Mouse (Mus musculus) mouse trophoblast stem cell (cell line): ENCODE results near the gene Harbi1.
"Not testable (repeated sequence)": the region's sequence is repeated elsewhere in the genome, so short reads cannot be mapped to it uniquely, and the experiment has no call there.

Experiments
- in situ Hi-C, 2 experiments: fragments of 300-500 bp; cut with MseI, MboI; formaldehyde crosslinking; loops; 2 replicates in 1 of 2; 3 replicates in 1 of 2; pipeline ENCODE4 v1.15.1; 2025

Harbi1 gene

GRCm38 (mm10) chr2:91714921-91715320 lies 4.3 kb downstream of the Harbi1 start:
- in situ Hi-C loops, result no loop called here

DNA sequence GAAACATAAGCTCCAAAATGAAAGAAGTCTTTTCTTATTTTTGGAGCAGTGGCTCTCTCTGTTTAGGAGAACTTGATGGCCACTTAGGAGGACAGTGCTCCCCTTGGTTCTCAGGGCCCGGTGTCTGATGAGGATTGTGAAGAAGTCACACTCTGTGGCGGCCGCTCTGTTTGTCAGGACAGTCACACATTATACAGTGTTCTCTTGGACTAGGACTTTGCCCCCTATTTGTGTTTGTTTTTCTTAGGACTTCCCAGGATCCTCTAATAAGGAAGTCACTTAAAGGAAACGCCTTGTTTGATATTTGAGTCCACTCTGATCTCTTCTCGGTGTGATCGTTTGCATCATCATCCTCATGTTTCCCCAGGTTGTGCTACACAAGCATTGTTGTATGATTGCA lies 7.6 kb downstream of the Harbi1 start:
- in situ Hi-C loops, result no loop called here

GRCm38 (mm10) chr2:91723382-91723781 lies 12.7 kb downstream of the Harbi1 start:
- in situ Hi-C loops, result no loop called here

DNA sequence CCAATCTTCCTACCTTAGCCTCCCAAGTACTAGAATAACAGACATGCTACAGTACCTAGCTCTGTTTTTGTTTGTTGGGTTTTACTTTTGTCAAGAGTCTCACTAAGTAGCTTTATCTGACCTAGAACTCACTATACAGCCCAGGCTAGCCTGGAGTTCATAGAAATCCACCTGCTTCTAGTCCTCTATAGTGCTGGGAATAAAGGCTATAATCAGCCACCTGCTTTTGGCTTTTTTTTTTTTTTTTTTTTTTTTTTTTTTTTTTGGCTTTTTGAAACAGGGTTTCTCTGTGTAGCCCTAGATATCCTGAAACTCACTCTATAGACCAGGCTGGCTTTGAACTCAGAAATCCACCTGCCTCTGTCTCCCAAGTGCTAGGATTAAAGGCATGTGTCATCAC lies 13.3 kb downstream of the Harbi1 start:
- in situ Hi-C loops, result no loop called here

DNA sequence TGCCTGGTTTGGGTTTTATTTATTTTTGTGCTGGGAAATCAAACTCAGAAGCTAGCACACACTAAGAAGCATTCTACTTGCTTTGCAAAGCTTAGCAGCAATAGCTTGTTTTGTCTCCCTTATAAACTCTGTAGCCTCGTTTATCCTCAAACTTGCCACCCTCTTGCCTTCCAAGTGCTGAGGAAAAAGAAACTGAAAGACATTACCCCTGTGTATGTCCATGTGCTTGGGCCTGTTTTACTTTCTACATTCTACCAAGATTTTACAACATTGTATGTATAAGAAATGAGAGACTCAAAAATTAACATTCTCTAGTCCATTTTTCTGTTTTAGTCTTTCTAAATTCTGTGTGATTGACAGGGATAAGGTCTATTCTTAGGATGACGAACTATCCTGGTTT lies 14.1 kb downstream of the Harbi1 start:
- in situ Hi-C loops, result no loop called here

DNA sequence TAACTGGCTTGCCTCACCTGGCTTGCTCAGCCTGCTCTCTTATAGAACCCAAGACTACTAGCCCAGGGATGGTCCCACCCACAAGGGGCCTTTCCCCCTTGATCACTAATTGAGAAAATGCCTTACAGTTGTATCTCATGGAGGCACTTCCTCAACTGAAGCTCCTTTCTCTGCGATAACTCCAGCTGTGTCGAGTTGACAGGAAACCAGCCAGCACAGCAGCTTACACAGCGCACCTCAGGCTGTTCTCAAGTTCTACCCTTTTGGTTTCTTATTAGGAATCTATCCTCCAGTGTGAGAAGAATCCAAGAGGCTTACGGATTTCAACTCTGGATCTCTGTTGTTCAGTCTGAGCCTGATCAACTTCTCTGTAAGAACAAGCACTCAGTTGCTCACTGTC lies 14.8 kb downstream of the Harbi1 start:
- in situ Hi-C loops, result not testable (repeated sequence)

DNA sequence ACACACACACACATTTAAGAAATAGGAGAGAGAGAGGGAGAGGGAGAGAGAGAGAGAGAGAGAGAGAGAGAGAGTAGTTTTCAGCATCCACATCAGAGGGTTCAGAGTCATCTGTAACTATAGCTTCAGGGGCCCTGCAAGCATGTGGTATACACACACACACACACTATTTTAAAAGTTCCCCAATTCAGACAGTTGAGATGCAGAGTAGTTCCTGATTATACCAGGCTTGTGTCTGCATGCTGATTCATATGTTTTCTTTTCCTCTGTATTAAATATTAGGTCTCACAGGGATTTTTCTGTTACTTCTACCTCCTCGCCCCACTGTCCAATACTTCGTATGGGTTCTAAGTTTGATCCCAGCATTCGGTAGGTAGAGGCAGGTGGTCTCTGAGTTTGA lies 16.4 kb downstream of the Harbi1 start:
- in situ Hi-C loops, result no loop called here

GRCm38 (mm10) chr2:91729571-91729970 lies 18.9 kb downstream of the Harbi1 start:
- in situ Hi-C loops, result no loop called here

- in situ Hi-C loops, result no loop called here
These were observed 19.5 kb downstream of the Harbi1 start, which contains the start of gene Ambra1 for GRCm38 (mm10) chr2:91729971-91730821. Gene Ambra1 (plus strand): TSS chr2:91730134.

DNA sequence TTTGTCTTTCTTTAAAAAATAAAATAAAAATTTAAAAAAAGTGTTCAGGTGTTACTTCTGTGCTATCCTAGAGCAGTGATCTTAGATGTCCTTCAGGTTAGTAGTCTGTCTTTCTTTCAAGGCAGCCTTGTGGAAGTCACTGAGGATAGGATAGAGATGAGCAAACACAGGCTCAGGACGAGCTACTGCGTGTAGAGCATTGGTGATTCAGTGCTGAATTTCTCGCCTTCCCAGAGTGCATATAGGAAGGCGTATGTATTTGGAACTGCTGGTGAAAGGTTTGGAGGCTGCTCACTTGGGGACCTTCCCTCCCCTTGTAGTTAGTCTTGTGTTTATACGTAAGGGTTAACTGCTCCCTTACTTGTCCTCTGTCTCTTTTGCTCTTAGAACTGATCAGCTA lies 24.6 kb downstream of the Harbi1 start:
- in situ Hi-C loops, result no loop called here

- in situ Hi-C loops, result no loop called here
These were observed 28.9 kb downstream of the Harbi1 start for GRCm38 (mm10) chr2:91739586-91739985.

DNA sequence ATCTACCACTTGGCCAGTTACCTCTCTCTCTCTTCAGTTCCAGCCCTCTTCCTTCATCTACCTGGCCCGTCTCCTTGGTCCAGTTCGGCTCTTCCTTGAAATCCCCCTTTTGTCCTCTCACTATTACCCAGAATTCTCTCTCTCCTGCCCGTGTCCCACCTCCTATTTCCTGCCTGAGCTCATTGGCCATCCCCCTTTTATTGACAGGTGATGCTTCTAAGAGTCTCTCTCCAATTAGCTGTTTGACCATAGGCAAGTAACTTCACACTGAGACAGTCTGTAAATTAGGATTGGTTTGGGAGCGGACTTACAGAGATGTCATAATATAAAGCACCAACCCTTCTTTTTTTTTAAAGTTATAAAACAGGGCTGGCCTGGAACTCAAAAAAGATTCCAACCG lies 34.0 kb downstream of the Harbi1 start:
- in situ Hi-C loops, result no loop called here

GRCm38 (mm10) chr2:91749811-91750261 lies 39.2 kb downstream of the Harbi1 start:
- in situ Hi-C loops, result no loop called here
